Mouse (Mus musculus) heart, postnatal 10 days (tissue): ENCODE data around the gene Gm38394. TPM values are rescaled to one million over a fixed set of nuclear protein-coding genes. Genes with fewer than 3 reads are reported as not detected.

ENCODE experiments used
- DNase-seq, 2 experiments: peaks; one replicate each; pipeline ENCODE4 v3.0.0; 2021
- intact Hi-C: fragments of 180-260 bp; cut with DNase I; formaldehyde crosslinking; loops from one replicate; pipeline ENCODE4 v1.15.1; 2025
- total RNA-seq, 2 experiments: library from RNA; stranded (reverse); gene quantifications; 2 replicates each; pipeline ENCODE4 v1.2.3; 2021

Gm38394 gene
- total RNA-seq, 2 experiments from 2014 or later, result 31.8 to 34.6 TPM

- intact Hi-C loops, result no loop called here
- no peak for DNase-seq
Observed at GRCm38 (mm10) chr1:133664203-133664970, 3.3 kb upstream of the Gm38394 start.

GRCm38 (mm10) chr1:133663427-133663826 lies 2.3 kb upstream of the Gm38394 start:
- intact Hi-C loops, result no loop called here

GRCm38 (mm10) chr1:133662941-133663340 lies 1.8 kb upstream of the Gm38394 start:
- intact Hi-C loops, result no loop called here
- DNase-seq, result no peak

More at GRCm38 (mm10) chr1:133663427-133663826, 2.3 kb upstream of the Gm38394 start:
- no peak for DNase-seq

- intact Hi-C loops, result no loop called here
- DNase-seq, result peak; percentile 83 to 88
Observed at GRCm38 (mm10) chr1:133660466-133661202, 484 bp downstream of the Gm38394 start, which contains the start of gene Zbed6. TSS of gene Zbed6 (minus strand) at chr1:133660885.

- peak in 1 of 2 experiments; percentile 24 for DNase-seq
- intact Hi-C loops, result no loop called here
Observed at GRCm38 (mm10) chr1:133658878-133659277, 2.2 kb downstream of the Gm38394 start.

GRCm38 (mm10) chr1:133656811-133657210 lies 4.3 kb downstream of the Gm38394 start:
- no peak for DNase-seq
- intact Hi-C loops, result no loop called here

- intact Hi-C loops, result no loop called here
- DNase-seq, result no peak
Observed at GRCm38 (mm10) chr1:133653033-133653432, 8.1 kb downstream of the Gm38394 start.

GRCm38 (mm10) chr1:133650288-133651055 lies 10.6 kb downstream of the Gm38394 start:
- intact Hi-C loops, result no loop called here
- no peak for DNase-seq

- no peak for DNase-seq
- intact Hi-C loops, result no loop called here
Observed at GRCm38 (mm10) chr1:133645652-133646051, 15.5 kb downstream of the Gm38394 start.

GRCm38 (mm10) chr1:133641163-133641562 lies 20.0 kb downstream of the Gm38394 start:
- intact Hi-C loops, result no loop called here
- DNase-seq, result no peak

GRCm38 (mm10) chr1:133638517-133638916 lies 22.6 kb downstream of the Gm38394 start:
- intact Hi-C loops, result no loop called here
- no peak for DNase-seq

GRCm38 (mm10) chr1:133632168-133632567 lies 28.9 kb downstream of the Gm38394 start:
- intact Hi-C loops, result loop anchor here (2.0 to 5.0 kb wide), 2 partner anchors 85 to 265 kb away; no protein-coding TSS in a partner anchor

GRCm38 (mm10) chr1:133625052-133625451 lies 36.1 kb downstream of the Gm38394 start:
- no peak for DNase-seq
- intact Hi-C loops, result no loop called here

More at GRCm38 (mm10) chr1:133632168-133632567, 28.9 kb downstream of the Gm38394 start:
- no peak for DNase-seq

- intact Hi-C loops, result no loop called here
- no peak for DNase-seq
Observed at GRCm38 (mm10) chr1:133618311-133618710, 42.8 kb downstream of the Gm38394 start.

- intact Hi-C loops, result no loop called here
- DNase-seq, result no peak
Observed at GRCm38 (mm10) chr1:133617908-133618307, 43.2 kb downstream of the Gm38394 start.

- intact Hi-C loops, result no loop called here
- DNase-seq, result no peak
Observed at GRCm38 (mm10) chr1:133613817-133614216, 47.3 kb downstream of the Gm38394 start.

- DNase-seq, result no peak
- intact Hi-C loops, result loop anchor here (2.0 kb wide), 1 partner anchor 435 kb away; no protein-coding TSS in a partner anchor
Observed at GRCm38 (mm10) chr1:133611436-133611835, 49.7 kb downstream of the Gm38394 start.

GRCm38 (mm10) chr1:133610601-133611000 lies 50.5 kb downstream of the Gm38394 start:
- DNase-seq, result no peak
- intact Hi-C loops, result loop anchor here (1.0 to 2.0 kb wide), 3 partner anchors 228 to 434 kb away; no protein-coding TSS in a partner anchor

GRCm38 (mm10) chr1:133609771-133610502 lies 51.2 kb downstream of the Gm38394 start, which contains the start of gene Snrpe:
TSS of gene Snrpe (minus strand) at chr1:133610291.
- intact Hi-C loops, result loop anchor here (1.0 to 10.0 kb wide), 5 partner anchors 228 to 575 kb away; partner anchors contain the start of gene Mdm4

GRCm38 (mm10) chr1:133603174-133603573 lies 57.9 kb downstream of the Gm38394 start:
- DNase-seq, result no peak
- intact Hi-C loops, result loop anchor here (10.0 kb wide), 1 partner anchor 568 kb away; the partner anchor contains the start of gene Mdm4

More at GRCm38 (mm10) chr1:133609771-133610502, 51.2 kb downstream of the Gm38394 start, which contains the start of gene Snrpe:
- DNase-seq, result peak; percentile 96 to 99
